Mouse (Mus musculus): Measurements from ENCODE around the gene Spice1. TPM values are rescaled to one million over a fixed set of nuclear protein-coding genes. Genes with fewer than 3 reads are reported as not detected.

Spice1 gene
- polyA plus RNA-seq, 1 experiment: 0.75 TPM

DNA sequence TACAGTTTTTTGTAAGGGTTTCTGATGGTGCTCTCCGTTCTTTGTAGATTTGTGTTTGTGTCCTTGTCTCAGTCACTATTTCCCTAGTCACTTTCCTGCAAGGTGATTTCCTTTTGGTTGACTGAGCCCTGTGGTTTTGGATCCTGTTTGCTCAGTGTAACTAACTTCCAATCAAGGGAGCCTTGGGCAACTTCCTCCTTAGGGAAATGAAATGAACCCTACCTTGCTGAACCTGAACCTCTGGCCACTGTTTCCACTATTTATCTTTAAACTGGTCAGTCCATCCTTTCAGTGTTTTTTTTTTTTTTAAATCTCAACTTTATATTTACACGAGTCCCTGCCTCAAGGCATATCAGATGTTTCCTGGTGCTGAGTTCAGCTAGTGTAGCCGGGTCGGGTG, 18.3 kb upstream of the Spice1 start:
- no peaks in the 10 kb centered on the region for H3K36me3 ChIP-seq (ENCODE audit: control insufficient read depth)
- H3K4me3 ChIP-seq (replicated peaks): no peak overlapping the region
- H3K27me3 ChIP-seq (ENCODE audit: control insufficient read depth): peaks cover 33% of the 10 kb centered on the region

DNA sequence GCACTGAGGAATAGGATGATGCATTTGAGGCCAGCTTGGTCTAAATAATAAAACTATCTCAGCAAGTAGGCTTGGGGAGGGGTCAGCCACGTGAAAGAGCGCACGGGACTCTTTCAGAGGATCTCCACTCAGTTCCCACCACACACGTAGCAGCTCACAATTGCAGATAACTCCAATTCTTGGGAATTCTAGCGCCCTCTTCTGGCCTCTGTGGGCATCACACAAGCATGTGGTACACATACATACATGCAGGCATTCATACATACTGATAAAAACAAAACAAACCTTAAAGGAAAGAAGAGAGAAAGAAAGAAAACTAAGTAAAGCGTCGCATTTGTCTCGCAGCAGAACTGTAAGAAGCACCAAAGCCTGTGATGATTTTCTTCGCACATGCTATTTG, 16.3 kb upstream of the Spice1 start:
- Histone ChIP-seq H3K4me3 (replicated peaks) (no peak overlapping the region), H3K36me3 (ENCODE audit: control insufficient read depth) (no peaks in the 10 kb centered on the region), H3K27me3 (ENCODE audit: control insufficient read depth) (peaks cover 41% of the 10 kb centered on the region), H3K9me3 (ENCODE audit: control insufficient read depth, low read length) (peaks cover 7% of the 10 kb centered on the region), H3K4me1 (ENCODE audit: control insufficient read depth) (peaks cover 4% of the 10 kb centered on the region; the same call in 1 of the 2 replicates)
- TF ChIP-seq GATA1 (IDR thresholded peaks at IDR 0.05; ENCODE audit: low read length) (no peak), TAL1 (IDR thresholded peaks at IDR 0.05; ENCODE audit: low read length) (no peak)

More for the DNA sequence above, 18.3 kb upstream of the Spice1 start:
- Histone ChIP-seq H3K4me1 (ENCODE audit: control insufficient read depth) (peaks cover 4% of the 10 kb centered on the region; the same call in 1 of the 2 replicates), H3K9me3 (ENCODE audit: control insufficient read depth, low read length) (peaks cover 7% of the 10 kb centered on the region)
- no peak for TF ChIP-seq TAL1 (IDR thresholded peaks at IDR 0.05; ENCODE audit: low read length)

DNA sequence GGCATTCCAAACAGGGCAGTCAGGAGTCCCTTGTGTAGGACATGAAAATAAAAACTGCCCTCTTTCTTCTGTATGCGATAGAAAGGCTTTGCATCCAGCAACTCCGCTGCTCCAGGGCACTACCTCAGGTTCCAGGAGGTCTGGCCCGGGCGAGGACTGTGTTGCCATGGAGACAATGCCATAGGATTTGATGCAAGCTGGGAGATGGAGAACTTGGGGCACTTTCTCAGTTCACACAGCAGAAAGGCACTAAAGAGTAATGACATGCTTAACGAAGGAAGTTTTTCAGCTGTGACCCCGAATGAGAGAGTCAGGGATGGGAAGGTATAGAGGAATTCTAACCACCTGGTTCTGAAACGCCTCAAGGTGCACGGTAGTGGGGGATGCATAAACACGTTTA, 15.8 kb upstream of the Spice1 start:
- no peak for TF ChIP-seq GATA1 (IDR thresholded peaks at IDR 0.05; ENCODE audit: low read length)
- no peak for TF ChIP-seq TAL1 (IDR thresholded peaks at IDR 0.05; ENCODE audit: low read length)
- H3K9me3 ChIP-seq (ENCODE audit: control insufficient read depth, low read length): peaks cover 7% of the 10 kb centered on the region
- H3K4me3 ChIP-seq (replicated peaks): no peak overlapping the region
- H3K36me3 ChIP-seq (ENCODE audit: control insufficient read depth): no peaks in the 10 kb centered on the region
- peaks cover 4% of the 10 kb centered on the region; the same call in 1 of the 2 replicates for H3K4me1 ChIP-seq (ENCODE audit: control insufficient read depth)
- H3K27me3 ChIP-seq (ENCODE audit: control insufficient read depth): peaks cover 41% of the 10 kb centered on the region

DNA sequence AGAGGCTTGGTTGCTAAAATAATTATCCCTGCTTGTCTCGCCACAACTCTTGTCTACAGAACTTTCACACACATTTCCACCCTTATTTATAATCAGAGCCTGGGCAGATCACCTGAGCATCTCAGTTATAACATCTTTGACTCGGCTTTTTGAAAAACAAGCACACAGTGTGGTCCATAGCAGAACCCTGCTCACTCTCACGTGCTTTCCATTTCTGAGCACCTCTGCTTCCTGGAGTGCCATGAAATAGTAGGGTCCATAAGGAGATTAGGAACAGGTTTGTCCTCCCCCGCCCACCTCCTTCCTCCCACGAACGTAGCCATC, 15.3 kb upstream of the Spice1 start:
- Histone ChIP-seq H3K4me3 (replicated peaks) (no peak overlapping the region), H3K9me3 (ENCODE audit: control insufficient read depth, low read length) (peaks cover 7% of the 10 kb centered on the region), H3K4me1 (ENCODE audit: control insufficient read depth) (peaks cover 4% of the 10 kb centered on the region; the same call in 1 of the 2 replicates), H3K36me3 (ENCODE audit: control insufficient read depth) (no peaks in the 10 kb centered on the region), H3K27me3 (ENCODE audit: control insufficient read depth) (peaks cover 41% of the 10 kb centered on the region)
- TF ChIP-seq GATA1 (IDR thresholded peaks at IDR 0.05; ENCODE audit: low read length) (no peak), TAL1 (IDR thresholded peaks at IDR 0.05; ENCODE audit: low read length) (no peak)

DNA sequence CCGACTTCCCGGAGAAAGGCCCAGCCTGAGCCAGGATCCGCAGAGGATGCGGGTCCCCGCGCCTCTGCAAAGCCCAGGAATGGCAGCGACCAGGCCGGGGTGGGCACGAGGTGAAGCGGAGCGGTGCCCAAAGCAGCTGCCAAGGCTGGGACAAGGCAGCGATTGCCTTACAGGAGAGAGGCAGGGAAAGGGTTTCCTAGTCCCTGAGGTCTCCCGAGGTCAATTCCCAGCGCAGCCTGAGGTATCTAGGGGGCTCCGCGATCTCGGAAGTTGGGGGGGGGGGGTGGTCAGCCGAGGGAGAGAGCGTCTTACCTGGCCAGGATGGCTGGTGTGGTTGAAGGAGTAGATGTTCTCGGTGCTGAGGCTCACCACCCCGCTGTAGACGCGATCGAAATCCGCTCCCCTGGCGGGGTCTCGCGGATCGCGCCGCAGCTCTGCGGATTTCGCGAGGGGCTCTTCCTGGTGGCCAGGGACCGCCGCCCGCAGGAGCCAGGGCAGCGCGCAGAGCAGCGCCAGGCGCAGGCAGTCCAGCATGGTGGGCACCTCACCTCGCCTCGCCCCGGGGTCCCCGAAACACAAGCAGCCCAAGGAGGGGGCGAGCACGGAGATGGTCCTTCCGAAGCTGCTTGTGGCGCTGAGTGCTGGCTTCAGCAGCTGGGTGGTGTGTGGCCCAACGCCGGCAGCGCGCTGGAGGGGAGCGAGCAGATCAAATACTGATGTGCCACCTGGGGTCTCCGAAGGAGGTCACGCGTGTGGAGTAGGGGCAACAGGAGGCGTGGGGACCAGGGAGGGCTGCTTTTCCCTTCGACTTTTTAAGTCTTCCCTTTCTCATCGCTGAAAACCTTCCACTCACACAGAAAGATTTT, 14.7 kb upstream of the Spice1 start:
- TF ChIP-seq TAL1 (IDR thresholded peaks at IDR 0.05; ENCODE audit: low read length) (no peak), GATA1 (IDR thresholded peaks at IDR 0.05; ENCODE audit: low read length) (no peak)
- Histone ChIP-seq H3K4me3 (replicated peaks) (peak overlapping the region; percentile 42), H3K36me3 (ENCODE audit: control insufficient read depth) (no peaks in the 10 kb centered on the region), H3K27me3 (ENCODE audit: control insufficient read depth) (peaks cover 41% of the 10 kb centered on the region), H3K4me1 (ENCODE audit: control insufficient read depth) (peaks cover 4% of the 10 kb centered on the region; the same call in 1 of the 2 replicates), H3K9me3 (ENCODE audit: control insufficient read depth, low read length) (peaks cover 7% of the 10 kb centered on the region)

DNA sequence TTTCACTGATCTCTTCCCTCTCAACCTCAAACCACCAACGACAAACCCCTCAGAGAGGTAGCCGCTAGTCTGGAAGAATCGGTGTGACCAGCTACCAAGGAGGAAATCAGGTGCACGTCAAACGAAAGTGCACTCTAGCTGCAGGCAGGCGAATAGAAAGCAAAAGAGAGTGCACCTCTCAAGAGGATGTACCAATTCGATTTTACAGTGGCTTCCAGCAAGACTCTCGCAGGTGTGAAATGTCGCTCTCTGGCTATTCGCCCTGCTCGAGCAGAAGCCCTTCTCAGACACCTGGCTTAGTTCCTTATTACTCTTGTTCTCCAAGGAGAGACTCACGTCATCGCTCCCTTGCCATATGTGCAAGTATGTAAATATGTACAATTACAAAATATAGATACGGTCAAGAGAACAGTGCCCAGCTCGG, 14.0 kb upstream of the Spice1 start, which contains the start of gene Sidt1:
Sidt1 (minus strand) TSS at position 336 of the 424 bp plus-strand sequence.
- peaks cover 41% of the 10 kb centered on the region for H3K27me3 ChIP-seq (ENCODE audit: control insufficient read depth)
- peaks cover 4% of the 10 kb centered on the region; the same call in 1 of the 2 replicates for H3K4me1 ChIP-seq (ENCODE audit: control insufficient read depth)
- H3K9me3 ChIP-seq (ENCODE audit: control insufficient read depth, low read length): peaks cover 7% of the 10 kb centered on the region
- H3K4me3 ChIP-seq (replicated peaks): peak within 1 kb of the TSS; percentile 42
- no peaks in the 10 kb centered on the region for H3K36me3 ChIP-seq (ENCODE audit: control insufficient read depth)
- TF ChIP-seq GATA1 (IDR thresholded peaks at IDR 0.05; ENCODE audit: low read length): no peak
- no peak for TF ChIP-seq TAL1 (IDR thresholded peaks at IDR 0.05; ENCODE audit: low read length)

DNA sequence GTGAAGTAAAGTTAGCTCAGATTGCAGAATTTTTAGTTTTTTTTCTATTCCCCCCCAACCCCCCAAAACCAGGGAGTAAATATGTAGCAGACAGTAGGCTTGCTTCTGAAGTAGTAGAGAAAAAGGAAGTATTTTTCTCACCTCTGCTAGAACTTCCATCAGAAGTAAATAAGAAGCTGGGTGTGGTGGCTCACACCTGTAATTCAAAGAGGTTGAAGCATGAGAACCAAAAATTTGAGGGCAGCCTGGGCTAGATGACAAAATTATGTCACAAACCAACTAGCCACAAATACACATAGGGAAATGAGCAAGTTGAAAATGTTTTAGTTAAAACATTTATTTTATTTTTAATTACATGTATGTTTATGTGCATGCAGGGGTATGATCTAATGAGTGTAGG, 9.4 kb upstream of the Spice1 start:
- H3K36me3 ChIP-seq (ENCODE audit: control insufficient read depth): no peaks in the 10 kb centered on the region
- H3K4me3 ChIP-seq (replicated peaks): no peak overlapping the region
- TF ChIP-seq TAL1 (IDR thresholded peaks at IDR 0.05; ENCODE audit: low read length) (no peak), GATA1 (IDR thresholded peaks at IDR 0.05; ENCODE audit: low read length) (no peak)
- H3K9me3 ChIP-seq (ENCODE audit: control insufficient read depth, low read length): no peaks in the 10 kb centered on the region; the same call in 1 of the 2 replicates
- H3K27me3 ChIP-seq (ENCODE audit: control insufficient read depth): peaks cover 19% of the 10 kb centered on the region
- 0 out of 2 replicates have a peak, but pooled peaks cover under 1% of the 10 kb centered on the region for H3K4me1 ChIP-seq (ENCODE audit: control insufficient read depth)

DNA sequence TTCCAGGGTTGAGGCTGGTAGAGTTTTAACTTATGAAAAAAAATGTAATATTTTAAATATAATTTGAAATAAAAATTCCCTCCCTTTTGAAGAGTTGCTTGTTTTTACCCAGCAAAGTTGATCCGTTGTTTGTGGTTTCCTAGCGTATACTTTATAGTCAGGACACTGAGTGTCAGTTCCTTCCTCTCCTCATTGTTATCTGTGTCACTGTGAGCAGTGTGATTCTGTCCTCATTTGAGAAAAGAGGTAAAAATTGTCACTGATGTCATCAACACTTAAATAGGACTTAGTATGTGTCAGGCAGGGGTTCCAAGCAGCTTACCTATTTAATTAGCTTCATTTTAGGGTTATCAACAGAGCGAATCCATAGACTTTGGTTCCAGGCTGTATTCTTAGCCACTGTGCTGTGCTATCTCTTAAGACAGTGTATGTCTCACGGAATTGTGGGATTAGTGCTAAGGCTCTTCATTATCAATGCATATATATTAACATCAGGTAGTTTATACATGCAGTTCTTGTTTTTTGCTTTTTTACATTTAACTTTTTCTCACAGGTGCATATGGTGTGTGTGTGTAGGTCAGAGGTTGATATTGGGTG, 3.0 kb downstream of the Spice1 start:
- no peaks in the 10 kb centered on the region for H3K9me3 ChIP-seq (ENCODE audit: control insufficient read depth, low read length)
- peaks cover 38% of the 10 kb centered on the region for H3K4me1 ChIP-seq (ENCODE audit: control insufficient read depth)
- TF ChIP-seq TAL1 (IDR thresholded peaks at IDR 0.05; ENCODE audit: low read length) (no peak), GATA1 (IDR thresholded peaks at IDR 0.05; ENCODE audit: low read length) (no peak)
- no peaks in the 10 kb centered on the region for H3K27me3 ChIP-seq (ENCODE audit: control insufficient read depth)
- H3K4me3 ChIP-seq (replicated peaks): no peak overlapping the region
- no peaks in the 10 kb centered on the region; the same call in none of the 2 replicates for H3K36me3 ChIP-seq (ENCODE audit: control insufficient read depth)

DNA sequence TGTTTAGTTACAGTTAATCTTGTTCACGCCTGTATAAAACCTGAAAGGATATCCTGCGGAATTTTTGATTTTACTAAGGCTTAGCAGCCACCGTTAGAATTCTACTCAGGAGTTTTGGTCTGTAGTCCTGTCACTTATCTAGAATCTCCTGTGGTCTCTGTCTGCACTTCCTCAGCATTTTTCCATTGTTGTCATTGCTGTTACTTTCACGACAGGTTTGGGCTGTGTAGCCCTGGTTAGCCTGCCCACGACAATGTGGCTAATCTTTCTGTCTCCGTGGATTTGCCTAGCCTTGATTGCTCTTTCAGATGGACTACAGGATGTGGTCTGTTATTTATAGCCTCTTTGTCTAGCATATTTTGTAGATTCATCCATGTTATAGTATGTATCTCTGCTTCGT, 9.4 kb downstream of the Spice1 start:
- TF ChIP-seq GATA1 (IDR thresholded peaks at IDR 0.05; ENCODE audit: low read length): no peak
- no peak for TF ChIP-seq TAL1 (IDR thresholded peaks at IDR 0.05; ENCODE audit: low read length)
- peaks cover 30% of the 10 kb centered on the region for H3K4me1 ChIP-seq (ENCODE audit: control insufficient read depth)
- no peak overlapping the region for H3K4me3 ChIP-seq (replicated peaks)

More for the DNA sequence above, 9.4 kb downstream of the Spice1 start:
- no peaks in the 10 kb centered on the region for H3K27me3 ChIP-seq (ENCODE audit: control insufficient read depth)
- peaks cover 42% of the 10 kb centered on the region for H3K36me3 ChIP-seq (ENCODE audit: control insufficient read depth)
- H3K9me3 ChIP-seq (ENCODE audit: control insufficient read depth, low read length): no peaks in the 10 kb centered on the region
